Mouse (Mus musculus): ENCODE measurements around the gene Tcirg1. TPM values are rescaled to one million over a fixed set of nuclear protein-coding genes. Genes with fewer than 3 reads are reported as not detected.

The Tcirg1 gene
- total RNA-seq, 2 experiments from 2014 or later = 5.1 to 5.8 TPM

- no peak for TF ChIP-seq CTCF (IDR thresholded peaks at IDR 0.05)
- intact Hi-C loops (cut with DNase I) = loop anchor here (5.0 kb wide), 1 partner anchor 59 kb away; the partner anchor contains the start of gene Ndufs8
- DNase-seq = no peak
- H3K4me3 ChIP-seq = peak overlapping the region; percentile 93; the same call in 1 of the 2 replicates
- no peak overlapping the region for H3K27ac ChIP-seq
These were observed 53.8 kb downstream of the Tcirg1 start for GRCm38 (mm10) chr19:3853121-3853520.

- no peak for TF ChIP-seq CTCF (IDR thresholded peaks at IDR 0.05)
- H3K27ac ChIP-seq = peak overlapping the region; percentile 94
- intact Hi-C loops (cut with DNase I) = loop anchor here (5.0 kb wide), 1 partner anchor 60 kb away; the partner anchor contains the start of gene Ndufs8
- DNase-seq = peak; percentile 65
- peak overlapping the region; percentile 93 for H3K4me3 ChIP-seq
These were observed 54.8 kb downstream of the Tcirg1 start for GRCm38 (mm10) chr19:3851979-3852681.

- H3K27ac ChIP-seq = peak within 1 kb of the TSS; percentile 94
- intact Hi-C loops (cut with DNase I) = loop anchor here (5.0 kb wide), 1 partner anchor 61 kb away; the partner anchor contains the start of gene Ndufs8
- H3K4me3 ChIP-seq = peak within 1 kb of the TSS; percentile 93
- TF ChIP-seq CTCF (IDR thresholded peaks at IDR 0.05) = peak; percentile 12; the same call in 1 of the 2 replicates
- DNase-seq = peak; percentile 97
These were observed 55.4 kb downstream of the Tcirg1 start, which contains the start of gene Chka for GRCm38 (mm10) chr19:3851502-3851962. Gene Chka, plus strand, starts transcription at chr19:3851773.

GRCm38 (mm10) chr19:3850847-3851469 lies 56.0 kb downstream of the Tcirg1 start:
- no peak for TF ChIP-seq CTCF (IDR thresholded peaks at IDR 0.05)
- intact Hi-C loops (cut with DNase I) = loop anchor here (5.0 kb wide), 1 partner anchor 61 kb away; the partner anchor contains the start of gene Ndufs8
- Histone ChIP-seq H3K4me3 (peak overlapping the region; percentile 93), H3K27ac (peak overlapping the region; percentile 94)
- peak; percentile 26 for DNase-seq

- DNase-seq = no peak
- H3K27ac ChIP-seq = no peak overlapping the region
- intact Hi-C loops (cut with DNase I) = loop anchor here (5.0 kb wide), 1 partner anchor 62 kb away; the partner anchor contains the start of gene Ndufs8
- no peak overlapping the region for H3K4me3 ChIP-seq
- TF ChIP-seq CTCF (IDR thresholded peaks at IDR 0.05) = no peak
These were observed 56.9 kb downstream of the Tcirg1 start for GRCm38 (mm10) chr19:3850076-3850475.

- TF ChIP-seq CTCF (IDR thresholded peaks at IDR 0.05) = no peak
- no peak overlapping the region for H3K27ac ChIP-seq
- intact Hi-C loops (cut with DNase I) = no loop called here
These were observed 57.7 kb downstream of the Tcirg1 start for GRCm38 (mm10) chr19:3849251-3849650.

GRCm38 (mm10) chr19:3848207-3848808 lies 58.6 kb downstream of the Tcirg1 start:
- intact Hi-C loops (cut with DNase I) = no loop called here
- Histone ChIP-seq H3K4me3 (no peak overlapping the region), H3K27ac (no peak overlapping the region)
- TF ChIP-seq CTCF (IDR thresholded peaks at IDR 0.05) = no peak
- peak; percentile 49 for DNase-seq

More at GRCm38 (mm10) chr19:3849251-3849650, 57.7 kb downstream of the Tcirg1 start:
- DNase-seq = no peak
- H3K4me3 ChIP-seq = no peak overlapping the region

- intact Hi-C loops (cut with DNase I) = no loop called here
- no peak for TF ChIP-seq CTCF (IDR thresholded peaks at IDR 0.05)
- no peak overlapping the region for H3K4me3 ChIP-seq
- H3K27ac ChIP-seq = no peak overlapping the region
- no peak for DNase-seq
These were observed 59.2 kb downstream of the Tcirg1 start for GRCm38 (mm10) chr19:3847711-3848110.

GRCm38 (mm10) chr19:3846676-3847604 lies 60.0 kb downstream of the Tcirg1 start:
- intact Hi-C loops (cut with DNase I) = no loop called here
- Histone ChIP-seq H3K27ac (no peak overlapping the region), H3K4me3 (no peak overlapping the region)
- DNase-seq = no peak
- TF ChIP-seq CTCF (IDR thresholded peaks at IDR 0.05) = no peak

Other genes with a start within 250 kb of the Tcirg1 start
- gene Lrp5, start 220.6 kb downstream of the Tcirg1 start, total RNA-seq (2021) = 10 to 100 TPM; 21.4 to 30.4 TPM
- 1 to 10 TPM; 9.6 to 9.8 TPM for gene 1810055G02Rik, start 198.8 kb downstream of the Tcirg1 start, total RNA-seq (2021)
- 10 to 100 TPM; 21.7 to 24.2 TPM for gene Kmt5b, start 139.7 kb downstream of the Tcirg1 start, total RNA-seq (2021)
- 1 to 10 TPM; 1.8 to 5.4 TPM for gene Chka, start 55.4 kb downstream of the Tcirg1 start, total RNA-seq (2021)
- gene Ndufs8, start 5.6 kb upstream of the Tcirg1 start, total RNA-seq (2021) = 100 to 1,000 TPM; 211 to 334 TPM
- gene Aldh3b1, start 22.7 kb upstream of the Tcirg1 start, total RNA-seq (2021) = under 1 TPM; 0.77 to 0.98 TPM
- 1 to 10 TPM; 3.6 to 6.4 TPM for gene Unc93b1, start 28.1 kb upstream of the Tcirg1 start, total RNA-seq (2021)
- not detected for gene Aldh3b3, start 51.5 kb upstream of the Tcirg1 start, total RNA-seq (2021)
- gene Aldh3b2, start 65.2 kb upstream of the Tcirg1 start, total RNA-seq (2021) = under 1 TPM; 0.11 to 0.15 TPM
- 1 to 10 TPM; 1.7 to 2.6 TPM for gene Acy3, start 79.4 kb upstream of the Tcirg1 start, total RNA-seq (2021)
- gene Tbx10, start 85.6 kb upstream of the Tcirg1 start, total RNA-seq (2021) = not detected
- 10 to 100 TPM; 19.2 to 31.9 TPM for gene Nudt8, start 93.4 kb upstream of the Tcirg1 start, total RNA-seq (2021)
- gene Gm49405, start 93.5 kb upstream of the Tcirg1 start, total RNA-seq (2021) = under 1 TPM; 0.33 to 0.56 TPM
- 1 to 10 TPM in 1 of 2 experiments, under 1 TPM in 1; 0.56 to 2.6 TPM for gene Doc2g, start 96.2 kb upstream of the Tcirg1 start, total RNA-seq (2021)
- 100 to 1,000 TPM; 399 to 553 TPM for gene Ndufv1, start 105.7 kb upstream of the Tcirg1 start, total RNA-seq (2021)
- 100 to 1,000 TPM; 386 to 408 TPM for gene Gstp1, start 130.9 kb upstream of the Tcirg1 start, total RNA-seq (2021)
- gene Gstp2, start 138.9 kb upstream of the Tcirg1 start, total RNA-seq (2021) = 100 to 1,000 TPM; 169 to 183 TPM
- gene Gstp3, start 152.4 kb upstream of the Tcirg1 start, total RNA-seq (2021) = not detected
- gene Cabp2, start 174.4 kb upstream of the Tcirg1 start, total RNA-seq (2021) = not detected
- gene Cdk2ap2, start 190.0 kb upstream of the Tcirg1 start, total RNA-seq (2021) = 10 to 100 TPM; 17.9 to 22.4 TPM
- gene Pitpnm1, start 192.9 kb upstream of the Tcirg1 start, total RNA-seq (2021) = 1 to 10 TPM; 2.3 to 2.5 TPM
- gene Aip, start 218.7 kb upstream of the Tcirg1 start, total RNA-seq (2021) = 10 to 100 TPM; 69.9 to 71.8 TPM
- not detected for gene Gpr152, start 232.7 kb upstream of the Tcirg1 start, total RNA-seq (2021)
- gene Cabp4, start 236.9 kb upstream of the Tcirg1 start, total RNA-seq (2021) = not detected
- gene Coro1b, start 241.5 kb upstream of the Tcirg1 start, total RNA-seq (2021) = 10 to 100 TPM in 1 of 2 experiments, 1 to 10 TPM in 1; 9.8 to 14.7 TPM
- gene Ptprcap, start 246.5 kb upstream of the Tcirg1 start, total RNA-seq (2021) = under 1 TPM in 1 of 2 experiments, not detected in 1; 0.43 TPM